Mouse (Mus musculus) MEL (cell line): ENCODE data around the gene Chrd.

Source experiments
- CTCF ChIP-seq, 3 experiments: IDR thresholded peaks in 2 of 3; conservative IDR thresholded peaks in 1 of 3; 2 replicates each; pipeline ENCODE4 v1.5.1; 2011 to 2012; ENCODE audit warnings: low read length in 3 of 3, low read depth in 2 of 3, mild to moderate bottlenecking in 2 of 3, improper control_type of control experiment in 1 of 3, inconsistent platforms in 1 of 3, mixed read lengths in 1 of 3, moderate library complexity in 1 of 3; ENCODE audit not compliant: control insufficient read depth in 1 of 3, insufficient read depth in 1 of 3, poor library complexity in 1 of 3, severe bottlenecking in 1 of 3
- ETS1 ChIP-seq: IDR thresholded peaks from 2 replicates; pipeline ENCODE4 v1.6.1; 2012; ENCODE audit warnings: low read depth, mild to moderate bottlenecking, inconsistent platforms, low read length, improper control_type of control experiment, moderate library complexity
- GABPA ChIP-seq: IDR thresholded peaks from 2 replicates; pipeline ENCODE4 v1.6.1; 2012; ENCODE audit warnings: low read depth, mild to moderate bottlenecking, inconsistent platforms, low read length, improper control_type of control experiment, moderate library complexity
- GATA1 ChIP-seq: IDR thresholded peaks from 2 replicates; pipeline ENCODE4 v1.6.1; 2011; ENCODE audit warnings: low read depth, low read length, improper control_type of control experiment
- HCFC1 ChIP-seq: IDR thresholded peaks from 2 replicates; pipeline ENCODE4 v1.6.1; 2012; ENCODE audit warnings: low read depth, mild to moderate bottlenecking, inconsistent platforms, low read length, improper control_type of control experiment, moderate library complexity
- MEF2A ChIP-seq: IDR thresholded peaks from 2 replicates; pipeline ENCODE4 v1.6.1; 2014; ENCODE audit warnings: low read depth, mild to moderate bottlenecking, inconsistent platforms, low read length, improper control_type of control experiment; ENCODE audit not compliant: poor library complexity, insufficient replicate concordance, severe bottlenecking; ENCODE audit errors: extremely low read depth
- POLR2A ChIP-seq, 2 experiments: IDR thresholded peaks; 2 replicates each; pipeline ENCODE4 v1.6.1; 2011 to 2012; ENCODE audit warnings: low read length in 2 of 2, mild to moderate bottlenecking in 2 of 2, control low read depth in 1 of 2, improper control_type of control experiment in 1 of 2, low read depth in 1 of 2, moderate library complexity in 1 of 2; ENCODE audit not compliant: control insufficient read depth in 1 of 2, insufficient read depth in 1 of 2, poor library complexity in 1 of 2
- POLR2AphosphoS2 ChIP-seq: IDR thresholded peaks from 2 replicates; pipeline ENCODE4 v1.6.1; 2011; ENCODE audit warnings: low read length, improper control_type of control experiment
- RAD21 ChIP-seq: IDR thresholded peaks from 2 replicates; pipeline ENCODE4 v1.6.1; 2011; ENCODE audit warnings: mild to moderate bottlenecking, low read depth, low read length, improper control_type of control experiment
- TBP ChIP-seq: IDR thresholded peaks from 2 replicates; pipeline ENCODE4 v1.8.0; 2011; ENCODE audit warnings: low read depth, low read length, improper control_type of control experiment
- TCF12 ChIP-seq: IDR thresholded peaks from 2 replicates; pipeline ENCODE4 v1.6.1; 2014; ENCODE audit warnings: low read depth, mild to moderate bottlenecking, inconsistent platforms, low read length, improper control_type of control experiment, moderate library complexity
- ZC3H11A ChIP-seq: IDR thresholded peaks from 2 replicates; pipeline ENCODE4 v1.6.1; 2012; ENCODE audit warnings: low read depth, mild to moderate bottlenecking, inconsistent platforms, low read length, improper control_type of control experiment

GRCm38 (mm10) chr16:20716841-20717180 lies 16.1 kb upstream of the Chrd start:
- TF ChIP-seq TCF12 (no peak; the same call in 1 of the 2 replicates), CTCF (IDR thresholded peaks at IDR 0.05 in 2 of 3, conservative IDR thresholded peaks at IDR 0.05 in 1 of 3; ENCODE audit: control insufficient read depth in 1 of 3, insufficient read depth in 1 of 3, low read depth in 2 of 3, low read length in 3 of 3, poor library complexity in 1 of 3, severe bottlenecking in 1 of 3) (no peak), POLR2A (IDR thresholded peaks at IDR 0.05; ENCODE audit: control insufficient read depth in 1 of 2, insufficient read depth in 1 of 2, low read depth in 1 of 2, low read length in 2 of 2, poor library complexity in 1 of 2) (no peak), TBP (no peak), GATA1 (no peak), HCFC1 (no peak), RAD21 (no peak), POLR2AphosphoS2 (no peak), GABPA (no peak), ETS1 (no peak), ZC3H11A (no peak), MEF2A (no peak)
